Mouse (Mus musculus): ENCODE data around the gene Fgfr2. TPM values are rescaled to one million over a fixed set of nuclear protein-coding genes. Genes with fewer than 3 reads are reported as not detected.

The Fgfr2 gene
- total RNA-seq, 2 experiments from 2014 or later = 190 to 480 TPM

DNA sequence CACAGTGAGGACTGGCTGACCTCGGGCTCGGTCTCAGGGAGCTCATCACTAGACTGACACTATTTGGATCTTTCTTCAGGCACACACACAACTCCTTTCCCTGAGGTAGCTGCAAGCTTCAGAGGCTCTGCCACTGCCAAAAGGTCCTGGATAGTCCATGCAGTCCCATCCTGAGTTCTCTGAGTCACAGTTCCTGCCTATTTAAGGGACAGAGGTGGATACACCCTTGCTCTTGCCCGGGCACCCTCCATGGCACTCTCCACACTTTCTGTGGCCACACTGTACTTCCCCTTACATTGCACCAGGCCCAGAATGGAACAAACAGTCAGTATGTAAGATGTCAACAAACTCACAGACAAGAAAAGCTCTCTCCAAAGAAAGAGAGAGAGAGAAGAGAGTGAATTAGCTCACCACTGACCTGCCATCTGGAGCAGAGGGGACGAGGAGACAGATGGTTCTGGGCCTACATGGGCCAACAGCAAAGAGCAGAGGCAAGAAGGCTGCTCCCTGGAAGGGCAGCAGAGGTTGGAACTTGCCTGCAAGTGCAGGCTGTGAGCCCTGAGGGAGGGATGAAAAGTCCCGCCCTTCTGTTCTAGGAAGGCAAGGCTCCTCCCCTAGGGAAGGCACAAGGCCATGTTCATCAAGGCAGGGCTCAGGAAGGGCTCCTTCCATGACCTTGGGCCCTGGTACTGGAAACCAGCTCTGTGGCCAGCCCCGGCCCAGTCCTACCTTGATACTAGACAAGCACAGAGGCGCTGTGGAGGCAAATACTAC lies 346.6 kb downstream of the Fgfr2 start:
- peak; percentile 85 to 87 for DNase-seq

DNA sequence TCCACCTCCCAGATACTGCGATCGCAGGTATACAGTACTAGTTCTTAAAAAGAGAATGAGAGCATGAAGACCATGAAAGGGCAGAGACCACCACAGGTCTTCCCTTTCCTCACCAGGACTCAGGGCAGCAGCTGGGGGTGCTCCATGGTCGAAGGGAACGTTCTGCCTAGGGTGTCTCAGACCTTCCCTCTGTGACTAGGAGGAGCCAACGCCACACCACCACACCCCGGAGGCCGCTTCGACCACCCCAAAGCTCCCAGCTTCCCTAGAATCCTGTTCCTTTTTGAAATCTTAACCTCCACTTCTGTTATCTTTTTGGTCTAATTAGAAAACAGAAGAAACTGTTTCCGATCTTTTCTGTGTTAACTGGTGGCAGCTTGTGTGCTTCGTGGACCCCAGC lies 347.2 kb downstream of the Fgfr2 start:
- no peak for DNase-seq

DNA sequence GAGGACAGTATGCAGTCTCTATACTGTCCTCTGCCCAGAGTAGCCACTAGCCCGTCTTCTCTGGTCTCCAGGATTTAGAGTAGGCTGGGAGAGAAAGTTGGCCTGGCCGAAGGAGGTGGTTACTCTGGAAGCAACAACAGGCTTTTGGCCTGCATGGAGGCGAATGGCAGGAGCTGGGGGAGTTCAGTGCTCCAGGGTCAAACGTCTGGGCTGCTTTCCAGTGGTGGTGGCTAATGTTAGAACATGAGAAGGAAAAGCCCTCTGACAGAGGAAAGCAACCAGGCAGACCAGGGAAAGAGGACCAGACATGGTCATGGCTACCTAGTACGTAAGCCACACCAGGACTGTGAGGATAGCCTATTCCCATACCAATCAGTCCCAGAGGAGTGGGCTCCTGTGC lies 347.8 kb downstream of the Fgfr2 start:
- peak; percentile 88 for DNase-seq

DNA sequence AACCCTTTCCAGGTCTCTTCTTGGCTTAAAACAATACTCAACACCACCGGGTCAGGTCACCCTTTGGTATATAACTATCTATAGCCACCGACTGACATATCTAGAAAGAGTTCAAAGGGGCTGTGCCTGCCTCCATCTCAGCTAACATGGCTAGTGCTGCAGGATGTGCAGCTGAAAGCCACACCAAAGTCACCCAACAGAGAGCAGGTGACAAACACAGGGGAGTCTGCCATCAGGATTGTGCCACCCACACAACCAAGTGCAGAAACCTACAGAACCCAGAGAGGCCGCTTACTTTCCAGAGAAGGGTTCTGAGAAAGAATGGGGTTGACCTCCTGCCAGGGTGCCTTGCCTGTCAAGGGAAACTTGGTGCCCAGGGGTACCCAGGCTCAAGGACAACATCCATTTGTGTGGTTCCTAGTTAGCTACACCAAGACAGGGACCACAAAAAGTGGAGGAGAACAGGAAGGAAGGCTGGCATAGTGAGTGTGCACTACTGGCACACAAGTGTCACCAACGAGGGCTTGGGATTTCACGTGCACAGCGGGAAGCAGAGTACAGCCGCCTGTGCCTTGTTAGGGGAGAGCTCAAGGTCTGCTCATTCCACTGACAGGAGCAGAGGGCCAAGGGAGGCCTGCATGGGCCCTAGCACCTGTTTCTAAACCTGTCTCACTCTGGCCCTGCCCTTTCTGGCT lies 350.0 kb downstream of the Fgfr2 start:
- DNase-seq = no peak

DNA sequence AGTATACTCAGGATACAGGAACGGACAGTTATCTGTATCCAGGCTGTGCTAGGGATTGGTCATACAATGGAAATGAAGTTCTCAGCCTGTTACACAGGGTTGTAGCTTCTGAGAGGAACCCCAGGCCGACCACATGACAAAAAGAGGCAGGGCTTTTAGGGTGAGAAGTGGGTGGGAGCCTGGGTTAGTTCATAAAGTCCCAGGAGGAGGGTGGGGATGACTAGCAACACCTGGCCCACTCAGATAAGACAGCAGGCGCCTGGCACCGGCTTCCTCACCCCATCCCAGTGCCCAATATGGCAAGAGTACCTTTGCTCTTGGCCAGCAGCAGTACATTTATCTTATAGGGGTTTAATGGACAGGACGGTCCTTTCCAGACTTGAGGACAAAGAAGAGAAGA lies 350.7 kb downstream of the Fgfr2 start:
- no peak for DNase-seq

DNA sequence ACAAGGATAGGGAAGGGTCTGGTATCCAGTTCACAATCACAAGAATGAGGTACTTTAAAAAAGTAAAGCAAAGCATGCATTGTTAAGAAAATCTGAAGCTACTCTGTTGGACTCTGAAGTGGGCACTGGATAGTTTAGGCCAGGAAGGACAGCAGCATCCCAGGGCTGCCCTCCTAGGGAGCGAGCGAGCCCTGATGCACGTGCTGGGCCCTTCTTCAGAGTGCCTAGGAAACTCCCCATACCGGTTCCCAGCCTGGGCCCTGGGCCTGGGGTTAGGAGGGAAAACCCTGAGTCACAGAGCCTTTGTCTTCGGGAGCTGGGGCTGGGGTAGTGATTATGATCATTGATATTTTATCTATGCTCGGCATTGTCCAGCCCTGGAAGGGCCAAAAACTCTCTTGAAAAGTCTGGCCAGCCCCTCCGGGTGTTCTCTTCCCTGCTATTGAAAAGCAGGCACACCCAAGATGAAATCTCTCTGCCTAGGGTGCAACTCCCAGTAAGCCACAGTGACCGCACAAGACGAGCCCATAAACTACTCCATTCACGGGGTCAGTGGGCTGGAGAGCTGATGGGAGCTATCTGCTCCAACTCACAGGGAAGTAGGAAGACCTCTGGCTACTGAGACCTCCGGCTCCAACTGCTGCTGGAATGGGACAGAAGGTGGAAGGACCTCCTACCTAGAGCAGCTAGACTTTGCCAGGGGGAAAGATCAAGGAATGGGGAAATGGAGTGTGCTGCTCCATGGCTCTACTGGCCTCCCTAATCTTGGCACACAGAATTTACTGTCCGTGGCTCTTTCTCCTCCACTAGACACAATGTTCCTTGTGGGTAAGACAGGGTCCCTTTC lies 354.4 kb downstream of the Fgfr2 start:
- no peak for DNase-seq

DNA sequence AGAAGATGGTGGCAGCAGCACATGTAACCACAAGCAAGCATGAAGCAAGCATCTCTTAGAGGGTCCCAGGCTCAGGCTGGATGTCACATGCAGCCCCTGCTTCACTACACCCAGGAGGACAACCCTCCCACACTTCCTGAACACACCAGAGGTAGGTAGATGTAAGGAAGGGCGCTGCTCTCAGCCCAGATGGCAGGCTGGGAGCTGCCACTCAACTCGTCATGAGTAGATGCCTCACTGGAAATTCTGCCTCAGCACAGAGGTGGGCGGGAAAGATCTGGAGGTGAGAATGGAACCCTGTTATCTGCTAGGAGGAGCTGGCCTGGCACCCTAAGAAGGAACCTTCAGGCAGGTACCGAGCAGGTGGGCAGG lies 355.2 kb downstream of the Fgfr2 start:
- DNase-seq = no peak

DNA sequence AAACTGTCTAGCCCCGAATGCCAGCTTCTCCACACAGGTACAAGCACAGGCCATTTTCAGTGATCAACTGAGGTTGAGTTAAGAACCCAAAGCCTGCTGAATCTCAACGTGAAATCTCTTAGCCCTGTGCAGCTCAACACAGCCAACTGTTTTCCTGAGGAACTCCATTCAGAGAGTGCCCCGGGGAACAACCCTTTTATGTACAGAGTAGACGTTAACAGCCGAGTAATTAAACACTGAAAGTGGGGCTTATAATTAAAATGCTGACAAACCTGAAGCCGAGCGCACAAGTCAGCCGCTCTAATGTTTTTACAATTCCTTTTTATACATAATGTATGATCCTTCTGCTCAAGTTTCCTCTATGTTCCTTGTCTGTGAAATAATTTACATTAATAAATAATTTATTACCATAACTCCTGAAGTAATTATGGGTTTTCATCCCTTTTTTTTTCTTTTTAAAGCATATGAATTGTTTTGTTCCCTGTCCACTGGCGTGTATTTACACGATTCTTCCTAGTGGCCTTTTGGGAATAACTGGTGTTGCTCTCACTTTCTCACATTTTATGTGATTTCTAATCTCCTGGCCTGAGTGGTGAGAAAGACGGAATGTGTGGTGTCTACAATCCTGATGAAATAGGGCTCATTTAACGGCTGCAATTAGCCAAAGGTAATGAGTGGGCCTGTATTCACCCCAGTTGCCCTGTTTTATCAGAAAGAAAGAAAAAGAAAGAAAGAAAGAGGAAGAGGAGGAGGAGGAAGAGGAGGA lies 355.7 kb downstream of the Fgfr2 start:
- DNase-seq = no peak

DNA sequence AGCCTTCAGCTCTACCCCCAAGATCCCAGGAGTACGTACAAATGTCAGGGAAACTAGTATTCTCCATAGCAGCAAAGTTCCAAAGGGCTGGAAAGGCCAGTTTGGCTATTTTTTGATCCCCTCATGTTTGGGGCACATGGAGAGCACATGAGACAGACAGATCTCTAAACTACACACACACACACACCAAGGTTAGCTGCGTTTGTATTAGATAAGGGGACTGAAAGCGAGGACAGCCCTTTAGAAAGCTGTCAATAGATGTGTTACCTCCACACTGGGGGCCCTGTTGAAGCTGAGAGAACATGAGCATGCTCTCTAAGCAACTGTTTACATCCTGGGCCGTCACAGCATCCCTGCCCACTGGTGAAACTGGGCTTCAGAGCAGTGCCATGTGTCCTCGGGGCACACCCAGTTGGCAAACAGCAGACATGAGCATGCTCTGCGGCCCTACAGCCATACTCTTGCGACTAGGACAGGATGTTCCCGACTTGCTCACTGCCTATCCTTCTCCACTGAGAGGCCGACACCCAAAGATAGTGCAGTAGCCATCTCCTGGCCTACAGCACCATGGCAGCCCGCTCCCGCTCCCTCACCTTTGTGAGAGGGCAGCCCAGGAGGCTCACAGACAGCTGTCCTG lies 356.8 kb downstream of the Fgfr2 start:
- DNase-seq = peak; percentile 36 to 50

DNA sequence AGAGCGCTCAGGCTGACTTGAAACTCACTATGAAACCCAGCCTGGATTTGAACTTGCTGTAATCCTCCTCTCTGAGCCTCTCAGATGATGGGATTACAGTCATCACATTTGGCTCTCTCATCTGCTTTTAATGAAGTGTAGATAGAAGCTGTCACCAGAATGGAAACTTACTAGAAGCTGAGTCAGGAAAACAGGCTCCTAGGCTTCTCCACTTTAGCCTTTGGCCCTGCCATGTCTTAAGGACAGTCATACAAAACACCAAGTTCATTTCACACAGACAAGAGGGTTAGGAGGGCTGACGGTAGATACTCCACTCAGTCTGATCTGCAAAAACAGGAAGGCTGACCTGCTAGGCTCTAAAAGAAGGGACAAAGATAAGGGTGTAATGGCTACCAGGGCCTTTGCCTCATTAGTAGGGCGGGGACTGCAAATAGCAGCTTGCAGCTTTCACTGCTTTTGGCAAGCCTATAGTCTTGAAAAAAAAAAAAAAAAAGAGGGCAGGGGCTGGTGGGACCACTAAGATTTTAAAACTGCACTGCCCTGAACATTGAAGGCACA lies 357.4 kb downstream of the Fgfr2 start:
- no peak for DNase-seq

DNA sequence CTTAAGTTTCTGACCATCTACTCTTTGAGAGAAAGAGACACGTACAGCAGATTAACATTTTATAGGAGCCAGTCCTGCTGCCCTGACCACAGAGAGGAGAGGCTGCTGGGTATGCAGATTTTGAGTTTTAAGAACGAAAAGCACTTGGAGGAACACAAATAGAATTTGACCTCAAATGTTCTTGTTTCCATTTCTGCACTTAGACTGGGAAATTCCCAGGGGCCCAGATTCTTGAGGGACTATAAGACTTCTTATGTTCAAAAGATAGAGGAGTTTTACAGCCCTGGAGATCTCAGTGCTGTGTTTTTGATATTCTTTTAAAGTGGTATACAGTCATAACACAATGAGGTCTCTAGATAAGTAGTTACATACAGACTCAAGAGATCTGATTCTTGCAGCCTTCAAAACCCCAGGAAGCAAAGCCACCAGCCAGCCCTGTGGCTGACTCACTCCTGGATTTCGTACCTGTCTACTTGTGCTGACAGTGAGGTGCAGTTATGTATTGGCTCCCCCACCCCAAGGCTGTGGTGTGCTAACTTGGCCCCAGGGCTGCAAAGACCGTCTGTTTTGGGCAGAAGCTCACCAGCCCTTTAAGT lies 358.2 kb downstream of the Fgfr2 start:
- DNase-seq = no peak

DNA sequence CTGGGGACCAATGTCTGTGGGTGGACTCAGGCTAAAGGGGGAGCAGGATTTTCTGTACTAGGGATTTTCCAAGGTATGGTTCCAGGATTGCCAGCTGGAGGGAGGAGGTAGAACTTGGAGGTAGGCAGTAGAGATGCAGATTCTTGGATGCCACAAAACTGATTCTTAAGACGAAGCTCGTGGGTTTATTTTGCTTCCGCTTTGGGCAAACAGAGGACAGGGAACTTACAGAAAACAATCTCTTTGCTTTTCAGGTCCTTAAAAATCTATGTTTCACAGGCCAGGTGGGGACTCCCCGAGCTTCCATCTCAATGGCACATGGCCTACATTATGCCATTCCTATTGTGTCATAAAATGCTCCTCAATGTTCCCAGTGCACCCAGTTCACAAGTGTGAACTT lies 358.8 kb downstream of the Fgfr2 start:
- no peak for DNase-seq

DNA sequence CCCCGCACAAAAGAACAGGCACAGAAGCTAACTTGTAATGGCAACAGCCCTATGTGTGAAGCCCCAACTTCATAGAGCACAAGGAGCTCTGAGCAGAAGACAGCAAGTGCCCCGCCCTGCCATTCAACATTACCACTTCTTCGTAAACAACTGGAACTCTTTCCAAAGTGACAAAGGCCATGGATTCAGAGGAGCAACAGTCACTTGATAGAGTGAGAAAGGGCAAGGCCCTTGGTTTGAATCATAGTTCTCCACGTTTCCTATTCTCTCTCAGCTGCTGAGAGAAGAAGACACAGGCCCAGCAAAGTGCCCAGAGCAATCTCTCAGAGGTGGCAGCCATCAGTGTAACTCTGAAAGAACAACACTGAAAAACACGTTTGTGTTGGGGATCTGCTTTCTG lies 359.2 kb downstream of the Fgfr2 start:
- DNase-seq = no peak

DNA sequence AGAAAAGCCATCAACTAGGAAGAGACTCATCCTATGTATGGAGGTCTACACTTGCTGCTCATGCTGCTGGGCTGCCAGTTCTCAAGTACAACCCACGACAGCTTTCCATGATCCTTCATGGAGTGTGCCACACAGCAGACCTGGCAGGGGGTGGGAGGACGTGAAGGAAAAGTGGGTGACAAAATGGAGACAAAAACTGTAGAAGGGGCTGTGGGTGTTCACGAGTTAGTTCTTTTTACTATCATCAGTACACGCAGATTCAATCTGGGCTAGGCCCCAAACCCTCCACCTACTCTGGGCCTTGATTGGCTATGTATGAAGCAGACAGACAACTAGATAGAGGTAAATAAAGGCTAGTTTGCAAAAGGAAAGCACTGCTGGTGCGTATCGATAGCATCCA lies 359.8 kb downstream of the Fgfr2 start:
- no peak for DNase-seq

DNA sequence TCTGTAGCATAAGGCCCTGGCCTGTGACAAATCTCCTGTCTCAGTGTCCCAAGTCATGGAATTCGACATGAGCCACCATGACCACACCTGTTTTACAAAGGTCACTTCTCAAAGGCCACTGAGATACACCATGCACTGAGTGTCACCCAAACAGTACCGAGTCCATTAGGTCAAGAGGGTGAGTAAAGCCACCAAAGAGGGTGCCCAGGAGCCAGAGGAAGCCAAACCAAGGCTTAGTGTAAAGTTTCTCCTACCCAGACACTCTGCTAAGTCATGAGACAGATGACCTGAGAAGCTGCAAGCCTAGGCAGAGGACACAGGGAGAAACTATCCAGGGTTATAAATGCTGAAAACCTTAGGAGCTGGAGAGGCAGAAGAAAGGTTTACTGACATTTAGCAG lies 361.7 kb downstream of the Fgfr2 start:
- no peak for DNase-seq

DNA sequence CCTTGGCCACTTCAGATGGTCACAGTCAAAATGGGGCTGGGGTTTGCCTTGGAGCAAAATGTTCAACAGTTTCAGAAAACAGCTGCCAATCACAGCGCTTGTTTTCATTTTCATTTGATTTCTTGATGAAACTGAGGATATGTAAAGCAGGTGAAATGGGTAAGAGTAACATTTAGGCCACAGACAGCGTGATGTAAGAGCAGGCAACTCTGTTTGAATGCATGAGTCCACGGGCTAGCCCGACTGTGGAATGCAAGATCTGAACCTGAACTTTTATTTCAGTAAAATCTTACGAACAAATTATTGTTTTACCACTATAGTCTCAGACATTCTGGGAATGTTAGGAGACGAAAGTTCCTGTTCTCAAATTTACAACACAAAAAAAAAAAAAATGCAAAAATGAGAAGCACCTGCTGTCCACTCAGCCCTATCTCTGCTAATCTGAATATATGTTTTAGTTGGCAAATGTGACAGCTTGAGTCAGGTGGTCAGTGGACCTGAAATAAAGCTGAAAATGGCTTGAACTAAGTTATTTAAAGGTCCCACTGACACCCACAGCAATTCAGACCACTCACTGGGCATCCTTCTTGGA lies 362.5 kb downstream of the Fgfr2 start:
- no peak for DNase-seq

DNA sequence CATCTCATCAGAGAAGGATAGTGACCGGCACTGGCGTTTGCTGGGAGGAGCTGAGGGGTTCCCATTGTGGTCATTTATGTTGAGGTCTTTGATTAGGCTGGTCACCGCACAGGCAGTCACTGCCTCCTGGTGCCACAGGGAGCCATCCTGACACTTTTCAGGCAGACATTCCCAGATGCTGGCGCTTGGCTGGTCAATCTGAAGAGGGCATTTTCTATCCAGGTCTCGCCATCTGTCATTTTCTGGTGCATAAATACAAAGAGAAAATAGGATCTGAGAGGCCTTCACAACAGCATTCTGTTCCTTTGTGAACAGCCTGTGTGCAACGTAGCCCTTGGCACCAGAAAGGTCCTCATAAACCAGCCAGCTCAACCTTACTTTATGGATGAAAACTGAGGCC lies 363.2 kb downstream of the Fgfr2 start:
- DNase-seq = no peak

DNA sequence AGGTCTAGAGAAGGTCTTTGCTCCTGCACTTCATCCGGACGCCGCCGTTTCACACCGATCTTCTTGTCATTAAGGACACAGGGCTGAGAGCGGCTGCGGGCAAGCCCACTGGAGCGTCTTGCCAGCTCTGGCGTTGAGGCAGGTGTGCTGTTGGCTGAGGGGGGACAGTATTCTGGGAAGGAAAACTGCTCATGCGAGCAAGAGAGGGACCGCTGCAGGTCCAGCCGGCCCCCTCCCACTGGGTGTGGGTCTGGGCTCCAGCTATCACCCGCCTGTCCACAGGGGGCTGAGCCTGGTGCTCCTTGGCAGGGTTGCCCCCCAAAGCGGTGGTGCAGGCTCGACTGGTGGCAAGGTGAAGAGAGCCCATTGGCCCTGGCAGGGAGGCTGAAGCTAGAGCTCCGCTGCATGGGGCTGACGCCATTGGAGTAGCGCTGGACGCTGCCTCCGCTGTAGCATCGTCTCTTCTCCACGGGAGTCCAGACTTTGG lies 363.7 kb downstream of the Fgfr2 start:
- DNase-seq = no peak

DNA sequence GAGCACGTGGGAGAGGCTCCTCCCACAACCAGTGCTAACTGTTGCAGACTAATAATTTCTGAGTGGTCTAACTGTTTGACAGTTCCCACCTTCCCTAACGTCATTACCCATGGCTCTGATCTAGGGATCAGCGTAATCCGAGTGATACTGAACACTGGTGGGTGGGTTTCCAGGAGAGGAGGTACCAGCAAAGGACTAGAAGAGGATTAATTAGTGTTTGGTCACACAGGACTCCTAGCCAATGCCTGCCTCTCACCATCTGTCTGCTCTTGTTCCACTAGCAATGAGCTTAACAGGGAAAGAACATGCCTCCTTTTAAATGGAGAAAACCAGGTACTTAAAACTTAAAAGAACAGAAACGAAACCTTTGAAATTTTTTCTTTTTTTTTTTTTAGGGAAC lies 364.3 kb downstream of the Fgfr2 start:
- no peak for DNase-seq

DNA sequence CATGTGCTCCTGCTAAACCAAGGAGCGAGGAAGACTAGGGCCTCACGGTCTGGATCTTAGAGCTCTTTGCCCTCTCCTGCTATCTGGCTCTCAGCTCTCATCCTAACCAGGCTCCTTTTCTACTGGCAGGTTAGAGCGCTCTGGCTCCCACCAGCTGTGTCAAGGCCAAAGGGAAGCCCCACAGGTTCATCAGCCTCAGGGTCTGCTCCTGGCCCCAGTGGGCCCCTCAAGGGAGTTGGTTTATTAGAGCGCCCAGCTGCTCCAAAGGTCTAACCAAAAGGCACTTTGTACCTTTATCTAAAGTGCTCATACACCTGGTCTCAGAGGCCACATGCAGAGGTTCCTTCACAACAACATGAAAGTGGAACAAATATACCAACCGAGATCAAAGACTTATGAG lies 366.8 kb downstream of the Fgfr2 start:
- no peak for DNase-seq

DNA sequence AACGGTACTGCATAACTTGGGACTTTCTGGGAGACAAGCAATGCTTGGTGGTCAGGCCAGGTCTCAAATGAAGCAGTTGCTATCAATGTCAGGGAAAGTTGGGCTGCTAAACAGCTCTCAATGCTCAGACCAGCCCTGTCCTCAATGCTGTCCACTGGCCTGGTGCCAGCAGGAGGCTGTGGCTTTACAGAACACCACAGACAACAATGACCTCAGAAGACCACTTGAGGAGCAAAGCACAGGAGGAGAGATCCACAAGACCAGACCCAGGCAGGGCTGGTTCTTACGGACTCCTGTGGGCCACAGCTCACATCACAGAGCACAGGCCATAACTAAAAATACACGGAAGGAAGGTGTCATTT lies 368.8 kb downstream of the Fgfr2 start:
- DNase-seq = peak; percentile 54 to 63

Measured in adrenal gland, postnatal 36 days (tissue).